Mouse (Mus musculus): ENCODE measurements at regions not wholly inside any gene's neighbourhood (a gene's known extent, or its start where the extent isn't known, plus 50 kb on each side); places are given as distances from the start of the nearest gene placed in this dataset.

GRCm38 (mm10) chr1:73541371-73541770 lies 525.7 kb upstream of the Tnp1 start:
- DNase-seq (ENCODE audit: low read depth) = no peak

- DNase-seq (ENCODE audit: low read depth) = no peak
Observed at GRCm38 (mm10) chr1:73538420-73538871, 522.7 kb upstream of the Tnp1 start.

- DNase-seq (ENCODE audit: low read depth) = no peak
Observed at GRCm38 (mm10) chr1:73535726-73536265, 520.1 kb upstream of the Tnp1 start.

GRCm38 (mm10) chr1:73533526-73533925 lies 517.8 kb upstream of the Tnp1 start:
- DNase-seq (ENCODE audit: low read depth) = no peak

- DNase-seq (ENCODE audit: low read depth) = no peak
Observed at GRCm38 (mm10) chr1:73532316-73532715, 516.6 kb upstream of the Tnp1 start.

- no peak for DNase-seq (ENCODE audit: low read depth)
Observed at GRCm38 (mm10) chr1:73531831-73532230, 516.1 kb upstream of the Tnp1 start.

GRCm38 (mm10) chr1:73530326-73530725 lies 514.6 kb upstream of the Tnp1 start:
- no peak for DNase-seq (ENCODE audit: low read depth)

- no peak for DNase-seq (ENCODE audit: low read depth)
Observed at GRCm38 (mm10) chr1:73528623-73529022, 512.9 kb upstream of the Tnp1 start.

GRCm38 (mm10) chr1:73516441-73516840 lies 500.7 kb upstream of the Tnp1 start:
- no peak for DNase-seq (ENCODE audit: low read depth)

GRCm38 (mm10) chr1:73515781-73516180 lies 500.1 kb upstream of the Tnp1 start:
- DNase-seq (ENCODE audit: low read depth) = no peak

GRCm38 (mm10) chr1:73513822-73514221 lies 498.1 kb upstream of the Tnp1 start:
- no peak for DNase-seq (ENCODE audit: low read depth)

- DNase-seq (ENCODE audit: low read depth) = no peak
Observed at GRCm38 (mm10) chr1:73512836-73513235, 497.1 kb upstream of the Tnp1 start.

GRCm38 (mm10) chr1:73507071-73507754 lies 491.5 kb upstream of the Tnp1 start:
- DNase-seq (ENCODE audit: low read depth) = no peak

GRCm38 (mm10) chr1:73503611-73504010 lies 487.9 kb upstream of the Tnp1 start:
- no peak for DNase-seq (ENCODE audit: low read depth)

GRCm38 (mm10) chr1:73500671-73501070 lies 485.0 kb upstream of the Tnp1 start:
- no peak for DNase-seq (ENCODE audit: low read depth)

GRCm38 (mm10) chr1:73495971-73496749 lies 480.5 kb upstream of the Tnp1 start:
- no peak for DNase-seq (ENCODE audit: low read depth)

GRCm38 (mm10) chr1:73481956-73482355 lies 466.2 kb upstream of the Tnp1 start:
- DNase-seq (ENCODE audit: low read depth) = no peak

- no peak for DNase-seq (ENCODE audit: low read depth)
Observed at GRCm38 (mm10) chr1:73479349-73479920, 463.7 kb upstream of the Tnp1 start.

- no peak for DNase-seq (ENCODE audit: low read depth)
Observed at GRCm38 (mm10) chr1:73460598-73460997, 444.9 kb upstream of the Tnp1 start.

GRCm38 (mm10) chr1:73459754-73460534 lies 444.2 kb upstream of the Tnp1 start:
- no peak for DNase-seq (ENCODE audit: low read depth)

GRCm38 (mm10) chr1:73457261-73457660 lies 441.6 kb upstream of the Tnp1 start:
- DNase-seq (ENCODE audit: low read depth) = no peak

All from induced T-regulatory cell, adult 2 months (primary cell).